Mouse (Mus musculus) mouse trophoblast stem cell (cell line): ENCODE results near the gene Sgo2a.

Experiments used
- in situ Hi-C, 2 experiments: fragments of 300-500 bp; cut with MseI, MboI; formaldehyde crosslinking; loops; 2 replicates in 1 of 2; 3 replicates in 1 of 2; pipeline ENCODE4 v1.15.1; 2025

Gene Sgo2a

GRCm38 (mm10) chr1:58030156-58030871 lies 34.5 kb downstream of the Sgo2a start:
- in situ Hi-C loops = loop anchor here in 1 of 2 experiments (10.0 kb wide), 1 partner anchor 606 kb away; no protein-coding TSS in a partner anchor

- in situ Hi-C loops = loop anchor here in 1 of 2 experiments (10.0 kb wide), 1 partner anchor 606 kb away; no protein-coding TSS in a partner anchor
Observed at GRCm38 (mm10) chr1:58031160-58031769, 35.5 kb downstream of the Sgo2a start.

GRCm38 (mm10) chr1:58037306-58037705 lies 41.5 kb downstream of the Sgo2a start:
- in situ Hi-C loops = loop anchor here in 1 of 2 experiments (10.0 kb wide), 1 partner anchor 613 kb away; no protein-coding TSS in a partner anchor

DNA sequence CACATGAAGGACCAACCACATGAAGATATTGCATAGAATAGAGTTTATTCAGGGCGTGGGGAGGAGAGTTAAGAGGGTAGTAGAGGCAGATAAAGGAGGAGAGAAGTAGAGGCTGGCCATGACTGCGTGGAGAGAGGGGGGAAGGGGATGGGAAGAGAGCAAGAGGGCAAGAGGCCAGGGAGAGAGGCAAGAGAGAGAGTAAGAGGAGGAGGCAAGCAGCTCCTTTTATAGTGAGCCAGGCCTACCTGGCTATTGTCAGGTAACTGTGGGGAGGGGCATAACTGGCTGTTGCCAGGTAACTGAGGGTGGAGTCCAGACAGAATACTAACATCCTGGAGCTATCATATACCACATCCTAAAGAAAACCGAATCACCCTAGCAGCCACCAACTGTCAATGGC lies 49.3 kb downstream of the Sgo2a start:
- in situ Hi-C loops = no loop called here

- in situ Hi-C loops = no loop called here
Observed at GRCm38 (mm10) chr1:58045546-58045945, 49.8 kb downstream of the Sgo2a start.

GRCm38 (mm10) chr1:58046721-58047290 lies 51.0 kb downstream of the Sgo2a start:
- in situ Hi-C loops = no loop called here

DNA sequence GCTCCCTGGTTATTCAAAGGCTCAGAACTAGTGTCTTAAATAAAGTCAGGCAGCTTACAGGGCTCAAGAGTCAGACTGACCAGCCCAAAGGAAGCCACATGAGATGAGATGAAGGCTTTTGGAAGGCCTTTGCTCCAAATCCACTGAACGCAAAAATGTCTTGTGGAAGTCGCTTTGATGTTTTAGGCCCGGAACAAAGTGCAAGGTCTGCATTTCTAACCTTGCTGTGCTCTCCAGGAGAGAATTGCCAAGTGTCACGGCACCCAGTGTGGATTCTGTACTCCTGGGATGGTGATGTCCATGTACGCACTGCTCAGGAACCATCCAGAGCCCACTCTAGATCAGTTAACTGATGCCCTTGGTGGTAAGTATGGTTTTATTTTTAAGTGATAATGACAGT lies 53.4 kb downstream of the Sgo2a start:
- in situ Hi-C loops = no loop called here

DNA sequence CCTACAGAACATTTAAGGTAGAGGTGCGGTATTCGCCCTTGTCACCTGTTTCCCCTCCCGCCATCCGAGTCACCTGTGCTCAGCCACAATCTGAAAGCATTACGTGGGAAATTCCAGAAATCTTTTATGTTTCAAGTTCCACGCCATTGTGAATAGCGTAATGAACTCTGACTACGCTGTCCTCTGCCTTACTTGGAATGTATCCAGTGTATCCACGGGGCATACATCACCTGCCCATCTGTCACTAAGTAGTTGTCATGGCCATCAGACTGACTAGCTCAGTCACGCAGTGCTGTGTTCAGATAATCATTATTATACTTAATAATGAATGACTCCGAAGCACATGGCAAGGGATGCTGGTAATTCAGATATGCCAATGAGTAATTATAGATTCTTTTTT lies 59.8 kb downstream of the Sgo2a start:
- in situ Hi-C loops = no loop called here

- in situ Hi-C loops = no loop called here
Observed at GRCm38 (mm10) chr1:58056074-58056807, 60.5 kb downstream of the Sgo2a start.

DNA sequence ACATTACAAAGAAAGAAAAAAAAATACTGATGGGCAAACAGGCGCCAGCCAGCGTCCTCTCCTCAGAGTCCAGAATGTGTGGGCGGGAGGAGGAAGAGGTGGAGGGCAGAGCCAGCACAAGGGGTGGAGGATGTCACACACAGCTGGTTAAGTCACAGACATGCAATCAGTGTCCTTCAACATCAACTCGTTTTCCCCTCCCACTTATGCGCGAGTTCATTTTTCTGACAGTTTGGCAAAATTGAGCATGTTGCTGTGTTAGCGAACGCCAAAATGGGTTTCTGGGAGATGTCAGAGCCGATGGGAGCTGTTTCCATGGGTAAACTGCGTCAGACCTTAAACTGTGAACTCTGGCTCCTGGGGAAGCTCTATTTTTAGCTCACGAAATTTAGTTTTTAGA lies 61.2 kb downstream of the Sgo2a start:
- in situ Hi-C loops = no loop called here

DNA sequence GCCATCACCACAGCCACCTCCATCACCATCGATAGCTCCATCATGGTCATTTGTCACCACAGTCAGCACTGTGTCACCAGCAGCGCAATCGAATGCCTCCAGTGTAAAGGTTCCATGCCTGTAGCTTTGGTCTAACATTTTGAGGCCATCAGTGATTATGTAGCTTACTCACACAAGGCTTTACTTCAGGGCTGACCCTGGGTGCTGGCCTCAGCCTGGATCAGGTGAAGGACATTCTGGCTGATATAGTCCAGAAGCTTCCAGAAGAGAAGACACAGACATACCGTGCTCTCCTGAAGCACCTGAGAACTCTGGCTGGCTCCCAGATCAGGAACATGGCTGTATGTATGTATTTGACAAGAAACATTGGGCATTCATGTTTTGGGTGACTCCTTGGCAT lies 63.1 kb downstream of the Sgo2a start:
- in situ Hi-C loops = no loop called here

GRCm38 (mm10) chr1:58062131-58062530 lies 66.4 kb downstream of the Sgo2a start:
- in situ Hi-C loops = no loop called here

DNA sequence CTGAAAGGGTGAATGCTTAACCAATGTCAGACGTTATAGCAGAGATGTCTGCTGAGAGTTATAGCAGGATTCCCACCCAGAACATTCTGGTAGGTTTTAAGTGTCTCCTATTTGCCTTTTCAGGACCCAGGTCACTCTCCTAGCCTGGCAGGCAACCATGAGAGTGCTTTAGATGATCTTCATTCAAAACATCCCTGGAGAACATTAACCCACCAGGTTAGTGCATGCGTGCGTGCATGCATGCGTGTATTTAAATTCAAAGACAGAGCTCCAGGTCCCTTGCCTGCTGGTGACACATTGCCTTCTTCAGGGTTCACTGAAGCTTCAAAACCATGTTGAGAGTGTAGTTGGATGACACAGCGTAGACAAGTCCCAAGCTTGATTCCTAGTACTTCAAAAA lies 69.4 kb downstream of the Sgo2a start:
- in situ Hi-C loops = no loop called here

DNA sequence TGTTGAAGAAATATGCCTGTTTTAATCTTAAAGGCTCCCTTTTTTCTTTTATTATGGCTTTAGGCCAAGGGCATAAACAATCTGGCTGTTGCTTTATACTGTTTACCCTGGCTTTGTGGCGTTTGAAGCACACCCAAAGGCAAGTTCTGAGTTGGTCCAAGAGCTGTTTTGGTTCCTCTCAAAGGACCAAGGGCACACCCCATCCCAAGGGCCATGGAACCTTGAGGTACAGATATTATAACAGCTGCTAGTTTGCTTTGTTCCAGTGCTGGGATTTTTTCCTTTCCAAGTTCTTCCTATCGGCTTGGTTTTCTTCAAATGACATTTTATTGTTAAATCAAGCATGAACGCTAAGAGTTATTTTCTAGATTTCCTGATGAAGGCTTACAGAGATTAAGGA lies 69.8 kb downstream of the Sgo2a start:
- in situ Hi-C loops = no loop called here

DNA sequence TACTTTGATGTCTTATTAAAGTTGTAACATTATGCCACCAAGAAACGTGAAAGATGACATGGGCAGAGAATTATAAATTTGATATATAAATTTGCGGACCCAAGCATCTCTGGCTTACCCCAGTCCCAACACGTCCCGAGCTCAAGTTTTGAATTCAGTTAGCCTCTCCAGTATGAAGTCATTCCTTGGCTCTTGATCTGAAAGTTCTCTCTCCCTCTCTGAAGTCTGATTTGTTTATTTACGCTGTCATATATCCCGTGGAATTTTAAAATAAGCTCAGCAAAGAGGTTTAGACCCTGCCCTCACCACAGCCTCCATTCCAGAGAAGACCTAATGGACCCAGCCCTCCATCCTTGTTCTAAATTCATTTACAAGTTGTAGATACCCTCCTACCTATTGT lies 73.4 kb downstream of the Sgo2a start:
- in situ Hi-C loops = no loop called here

DNA sequence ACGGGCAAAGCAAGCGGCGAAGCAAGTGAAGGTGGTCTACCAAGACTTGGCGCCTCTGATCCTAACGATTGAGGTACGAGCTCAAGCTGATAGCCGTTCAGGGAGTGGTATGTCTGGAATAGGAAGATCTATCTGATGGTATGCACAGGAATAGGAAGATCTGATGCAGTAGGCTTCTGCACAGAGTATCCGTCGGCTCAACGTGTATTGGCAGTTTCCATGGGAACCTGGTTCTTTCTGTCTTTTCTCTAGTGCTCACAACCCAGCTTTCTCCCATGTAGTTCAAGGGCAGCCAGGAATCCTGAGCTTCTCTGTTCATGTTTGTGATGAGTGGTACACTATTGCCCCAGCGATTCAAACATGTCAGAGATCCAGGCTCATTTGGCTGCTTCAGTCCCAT lies 74.3 kb downstream of the Sgo2a start:
- in situ Hi-C loops = no loop called here

DNA sequence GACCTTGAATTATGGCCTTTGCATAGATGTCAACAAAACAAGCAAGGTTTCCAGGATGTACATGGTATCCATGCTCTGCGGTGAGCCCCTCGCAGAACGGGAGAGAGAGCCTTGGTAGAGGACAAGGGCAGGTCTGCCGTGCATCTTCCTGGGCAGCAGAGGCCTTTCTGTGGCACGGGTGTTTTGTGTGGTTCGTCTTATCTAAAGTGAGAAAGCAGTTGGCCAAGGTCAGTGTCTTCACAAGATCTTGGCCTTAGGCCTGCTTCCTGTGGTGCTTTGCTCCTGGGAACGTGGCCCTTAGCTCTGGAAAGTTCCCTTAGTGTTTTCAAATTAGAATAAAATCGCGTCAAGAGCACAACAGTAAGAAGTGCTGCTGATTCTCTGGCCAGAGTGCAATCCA lies 75.2 kb downstream of the Sgo2a start:
- in situ Hi-C loops = no loop called here

GRCm38 (mm10) chr1:58071509-58071908 lies 75.7 kb downstream of the Sgo2a start:
- in situ Hi-C loops = no loop called here

DNA sequence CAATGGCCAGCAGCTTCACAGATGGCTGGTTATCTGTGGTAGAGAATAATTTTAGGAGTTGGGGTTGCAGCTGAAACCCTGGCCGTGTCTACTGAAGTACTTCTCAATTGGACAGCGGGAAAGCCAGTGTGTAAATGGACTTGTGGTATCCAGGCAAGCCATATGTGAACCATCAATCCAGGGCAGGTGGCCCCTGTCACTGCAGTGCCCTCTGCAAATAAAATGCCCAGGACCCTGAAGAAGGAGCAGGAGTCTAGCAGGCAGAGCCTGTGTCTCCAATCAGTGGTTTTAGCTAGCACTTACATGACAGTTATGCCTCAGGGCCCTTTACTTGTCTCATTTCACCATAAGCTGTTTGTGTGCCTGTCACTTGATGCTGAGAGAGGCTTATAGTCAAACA lies 76.6 kb downstream of the Sgo2a start:
- in situ Hi-C loops = no loop called here

GRCm38 (mm10) chr1:58072991-58073730 lies 77.4 kb downstream of the Sgo2a start:
- in situ Hi-C loops = no loop called here

GRCm38 (mm10) chr1:58074266-58074665 lies 78.5 kb downstream of the Sgo2a start:
- in situ Hi-C loops = no loop called here
